Mouse (Mus musculus): ENCODE data around the gene Phb. TPM values are rescaled to one million over a fixed set of nuclear protein-coding genes. Genes with fewer than 3 reads are reported as not detected.

The Phb gene
- polyA plus RNA-seq, 1 experiment from 2014 or later = 175 TPM

- no peak for DNase-seq (ENCODE audit: low spot score)
Observed at GRCm38 (mm10) chr11:95710478-95710877, 43.7 kb downstream of the Phb start.

GRCm38 (mm10) chr11:95712085-95712562 lies 45.4 kb downstream of the Phb start:
- no peak for DNase-seq (ENCODE audit: low spot score)

- DNase-seq (ENCODE audit: low spot score) = peak; percentile 96
Observed at GRCm38 (mm10) chr11:95712563-95713224, 45.9 kb downstream of the Phb start, which contains the start of gene Zfp652. Zfp652 (plus strand) TSS chr11:95712673.

GRCm38 (mm10) chr11:95713225-95713810 lies 46.6 kb downstream of the Phb start:
- peak; percentile 78 for DNase-seq (ENCODE audit: low spot score)

- DNase-seq (ENCODE audit: low spot score) = peak; percentile 60
Observed at GRCm38 (mm10) chr11:95713811-95714241, 47.1 kb downstream of the Phb start.

GRCm38 (mm10) chr11:95714411-95714810 lies 47.7 kb downstream of the Phb start:
- DNase-seq (ENCODE audit: low spot score) = peak; percentile 58

- no peak for DNase-seq (ENCODE audit: low spot score)
Observed at GRCm38 (mm10) chr11:95716136-95716535, 49.4 kb downstream of the Phb start.

GRCm38 (mm10) chr11:95719356-95719755 lies 52.6 kb downstream of the Phb start:
- DNase-seq (ENCODE audit: low spot score) = no peak

- no peak for DNase-seq (ENCODE audit: low spot score)
Observed at GRCm38 (mm10) chr11:95723287-95723686, 56.5 kb downstream of the Phb start, which contains the start of gene B130006D01Rik. B130006D01Rik (plus strand) TSS chr11:95723587.

- DNase-seq (ENCODE audit: low spot score) = no peak
Observed at GRCm38 (mm10) chr11:95724466-95724865, 57.7 kb downstream of the Phb start.

GRCm38 (mm10) chr11:95726156-95726555 lies 59.4 kb downstream of the Phb start:
- DNase-seq (ENCODE audit: low spot score) = no peak

GRCm38 (mm10) chr11:95727947-95728346 lies 61.2 kb downstream of the Phb start:
- DNase-seq (ENCODE audit: low spot score) = no peak

GRCm38 (mm10) chr11:95728916-95729907 lies 62.5 kb downstream of the Phb start:
- DNase-seq (ENCODE audit: low spot score) = no peak

Other genes with a start within 250 kb of the Phb start
- gene Nxph3, start 152.4 kb upstream of the Phb start, polyA plus RNA-seq (2015; fragmentation: Nextera tagmentation; extraction: Ambion mirVana) = 0.09 TPM in 1 of 2 replicates, not detected in the other
- 1.1 and 1.2 TPM in 2 replicates for gene Ngfr, start 79.2 kb upstream of the Phb start, polyA plus RNA-seq (2015; fragmentation: Nextera tagmentation; extraction: Ambion mirVana)
- 11.9 and 14.9 TPM in 2 replicates for gene Zfp652, start 45.7 kb downstream of the Phb start, polyA plus RNA-seq (2015; fragmentation: Nextera tagmentation; extraction: Ambion mirVana)
- gene B130006D01Rik, start 56.6 kb downstream of the Phb start, polyA plus RNA-seq (2015; fragmentation: Nextera tagmentation; extraction: Ambion mirVana) = 0.36 and 1.0 TPM in 2 replicates
- gene Phospho1, start 157.5 kb downstream of the Phb start, polyA plus RNA-seq (2015; fragmentation: Nextera tagmentation; extraction: Ambion mirVana) = 0.36 and 0.46 TPM in 2 replicates
- gene Gngt2, start 170.3 kb downstream of the Phb start, polyA plus RNA-seq (2015; fragmentation: Nextera tagmentation; extraction: Ambion mirVana) = 92.9 and 111 TPM in 2 replicates
- 181 and 185 TPM in 2 replicates for gene Abi3, start 175.5 kb downstream of the Phb start, polyA plus RNA-seq (2015; fragmentation: Nextera tagmentation; extraction: Ambion mirVana)
- 1.1 and 1.2 TPM in 2 replicates for gene B4galnt2, start 247.9 kb downstream of the Phb start, polyA plus RNA-seq (2015; fragmentation: Nextera tagmentation; extraction: Ambion mirVana)

Data from thymus, postnatal 0 days (tissue).